Mouse (Mus musculus) spleen, adult 2 months (tissue): ENCODE results near the gene Mfsd13b. TPM values are rescaled to one million over a fixed set of nuclear protein-coding genes. Genes with fewer than 3 reads are reported as not detected.
A peak's percentile ranks its signal among the peaks of the same experiment; 100 is the strongest.

Experiments used
- DNase-seq, 2 experiments: peaks; one replicate each; pipeline versions ENCODE4 v3.0.0 to v3.0.0-alpha.2; 2012 to 2021; ENCODE audit warnings: low spot score in 2 of 2, low read depth in 1 of 2
- H3K27ac ChIP-seq: fragments of 200-500 bp; 2 replicates; pipeline ENCODE4 v1.5.1; 2012; ENCODE audit warnings: low read length, inconsistent platforms; ENCODE audit not compliant: insufficient read depth
- H3K27me3 ChIP-seq: fragments of 200-500 bp; 2 replicates; pipeline ENCODE4 v1.6.1; 2012; ENCODE audit warnings: mild to moderate bottlenecking, moderate library complexity, low read length, inconsistent platforms; ENCODE audit not compliant: control insufficient read depth, insufficient read depth
- H3K36me3 ChIP-seq: fragments of 200-500 bp; 2 replicates; pipeline ENCODE4 v1.6.1; 2012; ENCODE audit warnings: mild to moderate bottlenecking, low read length, inconsistent platforms; ENCODE audit not compliant: control insufficient read depth, insufficient read depth
- H3K4me1 ChIP-seq: fragments of 200-500 bp; 2 replicates; pipeline ENCODE4 v1.6.1; 2011; ENCODE audit warnings: inconsistent platforms; ENCODE audit not compliant: control insufficient read depth, insufficient read depth, insufficient read length
- H3K4me3 ChIP-seq: fragments of 200-500 bp; 2 replicates; pipeline ENCODE4 v1.5.1; 2011; ENCODE audit warnings: mild to moderate bottlenecking, inconsistent platforms; ENCODE audit not compliant: insufficient read depth, insufficient read length; ENCODE audit errors: extremely low read depth
- CTCF ChIP-seq: fragments of 200-500 bp; IDR thresholded peaks from 2 replicates; pipeline ENCODE4 v1.5.1; 2011; ENCODE audit warnings: mild to moderate bottlenecking, inconsistent platforms; ENCODE audit not compliant: insufficient read depth, insufficient read length, insufficient replicate concordance; ENCODE audit errors: extremely low read depth
- POLR2A ChIP-seq: fragments of 200-500 bp; IDR thresholded peaks from 2 replicates; pipeline ENCODE4 v1.6.1; 2011; ENCODE audit warnings: low read depth, low read length, inconsistent platforms
- WGBS: fragments of 180-500 bp; shearing (Covaris S2); methylation state at CpG from one replicate; pipeline ENCODE4 v1.1.7; 2018; 5-methylcytosine and 5-hydroxymethylcytosine counted together
- polyA plus RNA-seq: library from polyadenylated mRNA; depleted of rRNA; stranded (reverse); fragments of >200 nt; gene quantifications from 2 replicates; pipeline ENCODE4 v1.2.3, GENCODE M21; 2012

Mfsd13b gene
- polyA plus RNA-seq, 1 experiment = 0.11 TPM

GRCm38 (mm10) chr7:120982968-120983367 is 659 bp downstream of the Mfsd13b start:
- no peak for TF ChIP-seq POLR2A
- TF ChIP-seq CTCF = no peak
- peak overlapping the region; percentile 67 for H3K4me3 ChIP-seq
- no peaks in the 10 kb centered on the region for H3K36me3 ChIP-seq
- no peak for DNase-seq
- peaks cover 6% of the 10 kb centered on the region for H3K4me1 ChIP-seq
- no peak overlapping the region for H3K27ac ChIP-seq
- peaks cover 2% of the 10 kb centered on the region; the same call in 1 of the 2 replicates for H3K27me3 ChIP-seq
- 18% methylated on average over 7 of the region's 7 CpGs for WGBS

GRCm38 (mm10) chr7:120991191-120991590 is 8.9 kb downstream of the Mfsd13b start:
- Histone ChIP-seq H3K27me3 (no peaks in the 10 kb centered on the region), H3K4me1 (no peaks in the 10 kb centered on the region), H3K36me3 (no peaks in the 10 kb centered on the region), H3K27ac (no peak overlapping the region), H3K4me3 (no peak overlapping the region)
- no peak for TF ChIP-seq POLR2A
- TF ChIP-seq CTCF = no peak
- WGBS = 92% methylated on average over 8 of the region's 8 CpGs
- no peak for DNase-seq

- WGBS = 75% methylated on average over 2 of the region's 2 CpGs
- Histone ChIP-seq H3K4me1 (no peaks in the 10 kb centered on the region), H3K4me3 (no peak overlapping the region), H3K36me3 (no peaks in the 10 kb centered on the region), H3K27ac (no peak overlapping the region), H3K27me3 (no peaks in the 10 kb centered on the region)
- TF ChIP-seq POLR2A (no peak), CTCF (no peak)
- no peak for DNase-seq
Measured at GRCm38 (mm10) chr7:120999021-120999530, 16.8 kb downstream of the Mfsd13b start.

- no peak for TF ChIP-seq POLR2A
- no peak for TF ChIP-seq CTCF
- no peaks in the 10 kb centered on the region for H3K4me1 ChIP-seq
- no peak overlapping the region for H3K27ac ChIP-seq
- H3K4me3 ChIP-seq = no peak overlapping the region
- H3K27me3 ChIP-seq = no peaks in the 10 kb centered on the region
- 73% methylated on average over 3 of the region's 3 CpGs for WGBS
- no peak for DNase-seq
- no peaks in the 10 kb centered on the region for H3K36me3 ChIP-seq
Measured at GRCm38 (mm10) chr7:121000065-121000822, 17.9 kb downstream of the Mfsd13b start.

GRCm38 (mm10) chr7:121001879-121002278 is 19.6 kb downstream of the Mfsd13b start:
- TF ChIP-seq CTCF (no peak), POLR2A (no peak)
- H3K27me3 ChIP-seq = no peaks in the 10 kb centered on the region
- H3K27ac ChIP-seq = no peak overlapping the region
- no peaks in the 10 kb centered on the region for H3K4me1 ChIP-seq
- DNase-seq = no peak
- 77% methylated on average over 3 of the region's 3 CpGs for WGBS
- no peak overlapping the region for H3K4me3 ChIP-seq
- H3K36me3 ChIP-seq = no peaks in the 10 kb centered on the region

- Histone ChIP-seq H3K27me3 (no peaks in the 10 kb centered on the region), H3K4me1 (no peaks in the 10 kb centered on the region), H3K36me3 (no peaks in the 10 kb centered on the region), H3K27ac (no peak overlapping the region), H3K4me3 (no peak overlapping the region)
- TF ChIP-seq CTCF (no peak), POLR2A (no peak)
- WGBS = 91% methylated on average over 5 of the region's 5 CpGs
- DNase-seq = no peak
Measured at GRCm38 (mm10) chr7:121002407-121002928, 20.2 kb downstream of the Mfsd13b start.
